Mouse (Mus musculus) lung, embryonic 14.5 days (tissue): ENCODE measurements around the gene Fbxo8. TPM values are rescaled to one million over a fixed set of nuclear protein-coding genes. Genes with fewer than 3 reads are reported as not detected.

Experiments used
- ATAC-seq: fragments of 200-750 bp; cut with Nextera tagmentation; 2 replicates; pipeline ENCODE4 v1.8.0; 2017; ENCODE audit warnings: mild to moderate bottlenecking, moderate TSS enrichment, moderate library complexity; ENCODE audit not compliant: insufficient read depth
- DNase-seq: peaks from one replicate; pipeline ENCODE4 v3.0.0-alpha.2; 2015
- H3K27ac ChIP-seq: fragments of 300-500 bp; sonication (generic); 2 replicates; pipeline ENCODE4 v1.5.1; 2014; ENCODE audit warnings: low read depth, mild to moderate bottlenecking, moderate library complexity
- H3K27me3 ChIP-seq: fragments of 300-500 bp; sonication (generic); 2 replicates; pipeline ENCODE4 v1.6.1; 2014; ENCODE audit warnings: low read length, control low read depth; ENCODE audit not compliant: insufficient read depth
- H3K36me3 ChIP-seq: fragments of 300-500 bp; sonication (generic); 2 replicates; pipeline ENCODE4 v1.6.1; 2014; ENCODE audit warnings: control low read depth; ENCODE audit not compliant: insufficient read depth
- H3K4me1 ChIP-seq: fragments of 300-500 bp; sonication (generic); 2 replicates; pipeline ENCODE4 v1.6.1; 2014; ENCODE audit warnings: antibody characterized with exemption, control low read depth; ENCODE audit not compliant: insufficient read depth
- H3K4me2 ChIP-seq: fragments of 300-500 bp; sonication (generic); 2 replicates; pipeline ENCODE4 v1.6.1; 2014; ENCODE audit warnings: mild to moderate bottlenecking
- H3K4me3 ChIP-seq: fragments of 300-500 bp; sonication (generic); 2 replicates; pipeline ENCODE4 v1.5.1; 2014; ENCODE audit warnings: low read depth, low read length
- H3K9ac ChIP-seq: fragments of 300-500 bp; sonication (generic); 2 replicates; pipeline ENCODE4 v1.6.1; 2014
- H3K9me3 ChIP-seq: fragments of 300-500 bp; sonication (generic); 2 replicates; pipeline ENCODE4 v1.6.1; 2016; ENCODE audit warnings: low read depth, low read length, control low read depth
- CTCF ChIP-seq: IDR thresholded peaks from 2 replicates; pipeline ENCODE4 v1.5.1; 2016; ENCODE audit warnings: antibody characterized with exemption, low read depth
- WGBS: fragments of 180-500 bp; shearing (Covaris S2); extraction: QIAGEN DNeasy Blood & Tissue Kit; methylation state at CpG from one replicate; pipeline ENCODE4 v1.1.7; 2014; 5-methylcytosine and 5-hydroxymethylcytosine counted together
- polyA plus RNA-seq: library from polyadenylated mRNA; unstranded; fragments of >200 nt; fragmentation: Nextera tagmentation; extraction: Ambion mirVana; gene quantifications from 2 replicates; pipeline ENCODE4 v1.2.1, GENCODE M21; 2014

Gene Fbxo8
- polyA plus RNA-seq, 1 experiment from 2014 or later = 30.0 TPM

DNA sequence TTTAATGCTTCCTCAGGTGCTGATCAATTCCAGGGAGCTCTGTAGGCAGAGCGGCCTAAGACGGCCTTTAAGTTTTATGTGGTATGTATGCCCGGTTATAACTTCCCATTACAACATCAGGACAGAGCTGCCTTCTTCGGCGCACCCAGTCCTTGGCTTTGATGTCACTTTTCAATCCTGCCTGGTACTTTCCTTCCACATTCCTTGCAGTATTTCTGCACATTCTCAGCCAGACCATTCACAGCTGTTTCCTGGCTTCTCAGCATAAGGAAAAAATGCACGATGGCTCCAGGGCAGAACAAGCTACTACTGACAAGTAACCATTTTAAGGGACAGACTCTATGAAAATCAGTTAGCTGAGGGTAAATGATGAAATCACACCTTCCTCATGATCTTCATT is 22.0 kb upstream of the Fbxo8 start:
- Histone ChIP-seq H3K9ac (no peak overlapping the region), H3K9me3 (no peaks in the 10 kb centered on the region), H3K4me3 (no peak overlapping the region), H3K4me1 (no peaks in the 10 kb centered on the region), H3K4me2 (no peak overlapping the region), H3K36me3 (peaks cover 12% of the 10 kb centered on the region; the same call in 1 of the 2 replicates), H3K27me3 (no peaks in the 10 kb centered on the region), H3K27ac (no peak overlapping the region)
- no peak for TF ChIP-seq CTCF
- 82% methylated on average over 6 of the region's 6 CpGs for WGBS
- ATAC-seq (no peak), DNase-seq (no peak)

DNA sequence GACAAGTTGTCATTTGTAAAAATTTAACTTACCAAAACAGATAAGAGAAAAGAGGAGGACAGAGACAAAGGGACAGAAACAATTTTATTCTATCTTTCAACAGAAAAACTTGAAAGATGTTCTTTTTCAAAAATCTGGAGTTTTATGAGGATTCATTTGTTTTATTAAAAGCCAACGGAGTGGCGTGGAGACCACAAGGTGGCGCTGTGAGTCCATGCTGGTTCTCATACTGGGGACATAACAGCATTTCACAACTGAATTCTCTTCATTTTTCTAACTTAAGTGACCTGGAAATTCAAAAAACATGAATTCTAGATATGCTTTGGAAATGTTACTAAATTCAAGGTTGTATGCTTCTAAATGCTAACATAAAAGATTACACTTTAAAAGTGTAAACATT is 20.5 kb upstream of the Fbxo8 start:
- no peak overlapping the region for H3K4me3 ChIP-seq
- H3K4me2 ChIP-seq = no peak overlapping the region
- H3K9ac ChIP-seq = no peak overlapping the region
- peaks cover 12% of the 10 kb centered on the region; the same call in 1 of the 2 replicates for H3K36me3 ChIP-seq
- TF ChIP-seq CTCF = peak; percentile 81
- no peaks in the 10 kb centered on the region for H3K27me3 ChIP-seq
- 6% methylated on average over 3 of the region's 3 CpGs for WGBS
- no peaks in the 10 kb centered on the region for H3K9me3 ChIP-seq
- no peaks in the 10 kb centered on the region for H3K4me1 ChIP-seq
- no peak overlapping the region for H3K27ac ChIP-seq
- no peak for ATAC-seq
- DNase-seq = peak; percentile 90

DNA sequence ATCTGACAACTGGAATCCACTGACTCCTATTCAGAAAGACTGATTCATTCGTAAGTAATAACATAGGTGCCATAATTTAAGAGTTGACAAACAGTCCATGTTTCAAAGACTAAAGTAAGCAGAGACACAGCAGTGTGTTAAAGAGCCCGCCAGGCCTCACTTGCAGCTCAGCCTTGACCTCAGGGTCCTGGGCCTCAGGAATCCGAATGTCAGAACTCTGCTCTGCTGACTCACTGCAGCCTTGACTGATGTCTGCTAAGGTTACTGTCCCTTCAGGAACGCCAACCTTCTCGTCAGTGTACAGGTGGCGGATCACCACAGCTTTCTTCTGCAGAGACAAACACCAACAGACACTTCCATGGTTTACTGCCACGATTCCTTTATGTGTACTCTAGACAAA is 10.2 kb upstream of the Fbxo8 start:
- no peak overlapping the region for H3K4me3 ChIP-seq
- H3K27me3 ChIP-seq = no peaks in the 10 kb centered on the region
- WGBS = 88% methylated on average over 7 of the region's 7 CpGs
- no peaks in the 10 kb centered on the region for H3K4me1 ChIP-seq
- no peak overlapping the region for H3K4me2 ChIP-seq
- no peak for ATAC-seq
- no peak overlapping the region for H3K27ac ChIP-seq
- TF ChIP-seq CTCF = no peak
- no peaks in the 10 kb centered on the region for H3K9me3 ChIP-seq
- H3K36me3 ChIP-seq = peaks cover 45% of the 10 kb centered on the region
- no peak overlapping the region for H3K9ac ChIP-seq
- no peak for DNase-seq

DNA sequence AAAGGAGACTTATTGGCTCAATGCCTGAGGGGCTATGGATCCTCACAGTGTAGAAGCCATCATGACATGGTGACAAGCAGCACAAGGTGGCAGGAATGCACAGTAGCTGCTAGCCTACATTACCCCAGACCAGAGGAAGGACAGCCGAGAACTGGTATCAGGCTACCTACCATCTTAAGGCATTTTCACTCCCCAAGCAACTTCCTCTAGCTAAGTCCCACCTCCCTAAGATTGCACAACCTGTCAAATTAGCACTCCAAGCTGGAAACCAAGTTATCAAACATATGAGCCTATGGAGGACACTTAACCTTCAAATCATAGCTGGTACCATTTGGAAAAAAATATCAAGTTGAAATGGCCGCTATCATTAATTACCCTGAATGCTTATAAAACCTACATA is 3.0 kb upstream of the Fbxo8 start:
- DNase-seq = no peak
- TF ChIP-seq CTCF = no peak

DNA sequence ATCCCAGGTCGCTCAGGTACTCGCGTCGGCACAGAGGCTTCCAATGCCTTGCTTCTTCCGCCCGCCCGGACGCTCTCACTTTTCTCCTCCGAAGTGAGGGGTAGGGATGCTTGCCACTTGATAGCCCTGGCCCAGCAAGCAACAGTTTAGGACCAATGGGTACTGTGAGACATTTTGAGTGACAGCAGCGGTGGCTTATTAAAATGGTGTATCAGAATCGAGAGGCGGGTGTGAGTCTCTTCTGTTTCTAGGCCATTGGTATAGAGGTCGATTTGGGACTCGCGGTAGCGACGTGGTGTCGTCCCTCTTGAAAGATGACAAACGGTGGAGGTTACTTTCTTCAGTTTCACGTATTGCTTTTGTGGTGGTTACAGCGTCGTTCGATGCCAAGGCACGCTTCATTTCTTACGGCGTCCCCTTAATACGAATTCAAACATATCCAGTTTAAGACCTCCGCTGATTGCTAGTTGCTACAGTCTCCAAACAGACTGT is 517 bp downstream of the Fbxo8 start:
- Histone ChIP-seq H3K27me3 (no peaks in the 10 kb centered on the region), H3K9me3 (no peaks in the 10 kb centered on the region), H3K27ac (peak overlapping the region; percentile 77), H3K4me2 (peak overlapping the region; percentile 74), H3K36me3 (peaks cover under 1% of the 10 kb centered on the region; the same call in 1 of the 2 replicates), H3K4me3 (peak overlapping the region; percentile 93), H3K9ac (peak overlapping the region; percentile 83), H3K4me1 (no peaks in the 10 kb centered on the region)
- TF ChIP-seq CTCF = no peak
- ATAC-seq = peak; percentile 99
- peak; percentile 94 for DNase-seq
- WGBS = under 1% methylated on average over 28 of the region's 28 CpGs

More for the DNA sequence above, 3.0 kb upstream of the Fbxo8 start:
- Histone ChIP-seq H3K27me3 (no peaks in the 10 kb centered on the region), H3K4me2 (no peak overlapping the region), H3K4me1 (no peaks in the 10 kb centered on the region), H3K36me3 (peaks cover 16% of the 10 kb centered on the region; the same call in 1 of the 2 replicates), H3K4me3 (no peak overlapping the region), H3K27ac (no peak overlapping the region), H3K9ac (no peak overlapping the region), H3K9me3 (no peaks in the 10 kb centered on the region)
- ATAC-seq = no peak
- 85% methylated on average over 2 of the region's 2 CpGs for WGBS

DNA sequence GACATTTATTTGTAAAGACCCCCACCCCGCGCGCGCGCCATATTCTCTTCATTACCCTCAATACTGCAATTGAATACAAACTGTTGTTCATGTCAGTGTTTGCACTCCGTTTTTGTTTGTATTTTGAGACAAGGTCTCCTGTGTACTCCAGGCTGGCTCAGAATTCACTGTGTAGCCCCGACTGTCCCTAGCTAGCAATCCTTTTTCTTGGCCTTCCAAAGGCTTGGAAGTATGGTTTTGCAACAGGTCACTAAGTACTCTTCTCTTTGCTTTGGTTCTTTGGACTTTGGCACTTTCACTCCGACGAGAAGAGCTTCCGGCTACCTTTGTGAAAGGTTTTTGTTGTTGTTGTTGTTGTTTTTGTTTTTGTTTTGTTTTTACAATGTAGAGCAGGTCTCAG is 1.2 kb downstream of the Fbxo8 start:
- no peaks in the 10 kb centered on the region for H3K36me3 ChIP-seq
- no peak overlapping the region for H3K27ac ChIP-seq
- H3K9ac ChIP-seq = peak overlapping the region; percentile 83
- ATAC-seq (no peak), DNase-seq (peak; percentile 21)
- 28% methylated on average over 10 of the region's 10 CpGs for WGBS
- no peak for TF ChIP-seq CTCF
- peak overlapping the region; percentile 74 for H3K4me2 ChIP-seq
- H3K4me1 ChIP-seq = no peaks in the 10 kb centered on the region
- H3K9me3 ChIP-seq = no peaks in the 10 kb centered on the region
- H3K27me3 ChIP-seq = no peaks in the 10 kb centered on the region
- H3K4me3 ChIP-seq = peak overlapping the region; percentile 93

DNA sequence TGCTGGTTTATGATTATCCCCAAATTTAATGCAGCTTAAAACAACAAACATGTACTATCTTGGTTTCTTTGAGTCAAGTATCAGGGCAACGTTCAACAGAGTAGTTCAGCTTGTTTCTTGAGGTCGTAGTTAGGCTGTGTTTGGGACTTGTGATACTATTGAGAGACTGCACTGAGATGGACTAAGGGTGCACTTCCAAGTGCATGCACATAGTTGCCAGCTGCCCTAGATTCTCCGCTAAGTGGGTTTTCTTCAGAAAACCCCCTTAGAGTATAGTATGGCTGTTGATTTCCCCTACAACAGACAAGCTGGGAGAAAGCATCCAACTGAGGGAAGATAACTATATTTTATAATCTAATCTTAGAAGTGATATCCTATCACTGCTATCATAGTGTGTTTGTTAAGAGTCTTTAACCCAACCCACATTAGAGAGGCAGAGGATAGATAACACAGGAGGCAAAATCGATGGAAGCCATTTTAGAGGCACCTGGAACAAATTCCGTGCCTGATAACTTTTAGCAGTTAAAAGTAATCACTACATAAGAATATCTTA is 1.7 kb downstream of the Fbxo8 start:
- Histone ChIP-seq H3K4me1 (no peaks in the 10 kb centered on the region), H3K9me3 (no peaks in the 10 kb centered on the region), H3K27ac (no peak overlapping the region), H3K9ac (no peak overlapping the region), H3K4me2 (peak overlapping the region; percentile 74), H3K36me3 (no peaks in the 10 kb centered on the region), H3K27me3 (no peaks in the 10 kb centered on the region), H3K4me3 (no peak overlapping the region)
- no peak for ATAC-seq
- DNase-seq = no peak
- WGBS = 53% methylated on average over 5 of the region's 5 CpGs
- no peak for TF ChIP-seq CTCF
